Mouse (Mus musculus) kidney, adult 2 months (tissue): ENCODE data around the gene Ptprg.
"Not testable (repeated sequence)": the region's sequence is repeated elsewhere in the genome, so short reads cannot be mapped to it uniquely, and the experiment has no call there.

Experiments used
- CTCF ChIP-seq: fragments of 200-500 bp; conservative IDR thresholded peaks from 2 replicates; pipeline ENCODE4 v1.5.1; 2011; ENCODE audit warnings: low read depth, mild to moderate bottlenecking, control low read depth, low read length, moderate library complexity, mixed read lengths; ENCODE audit not compliant: insufficient read depth, insufficient read length
- POLR2A ChIP-seq: fragments of 200-500 bp; IDR thresholded peaks from one replicate; pipeline ENCODE4 v1.6.1; 2011; ENCODE audit warnings: low read depth, low read length, control low read depth

- TF ChIP-seq CTCF, POLR2A: not testable (repeated sequence)
Measured at GRCm38 (mm10) chr14:12061313-12061712, 508.0 kb downstream of the Ptprg start.
